Mouse (Mus musculus): ENCODE measurements around the gene Rras2. TPM values are rescaled to one million over a fixed set of nuclear protein-coding genes. Genes with fewer than 3 reads are reported as not detected.
A peak's percentile ranks its signal among the peaks of the same experiment; 100 is the strongest.

The Rras2 gene
- polyA plus RNA-seq, 1 experiment from 2014 or later = 13.7 TPM

DNA sequence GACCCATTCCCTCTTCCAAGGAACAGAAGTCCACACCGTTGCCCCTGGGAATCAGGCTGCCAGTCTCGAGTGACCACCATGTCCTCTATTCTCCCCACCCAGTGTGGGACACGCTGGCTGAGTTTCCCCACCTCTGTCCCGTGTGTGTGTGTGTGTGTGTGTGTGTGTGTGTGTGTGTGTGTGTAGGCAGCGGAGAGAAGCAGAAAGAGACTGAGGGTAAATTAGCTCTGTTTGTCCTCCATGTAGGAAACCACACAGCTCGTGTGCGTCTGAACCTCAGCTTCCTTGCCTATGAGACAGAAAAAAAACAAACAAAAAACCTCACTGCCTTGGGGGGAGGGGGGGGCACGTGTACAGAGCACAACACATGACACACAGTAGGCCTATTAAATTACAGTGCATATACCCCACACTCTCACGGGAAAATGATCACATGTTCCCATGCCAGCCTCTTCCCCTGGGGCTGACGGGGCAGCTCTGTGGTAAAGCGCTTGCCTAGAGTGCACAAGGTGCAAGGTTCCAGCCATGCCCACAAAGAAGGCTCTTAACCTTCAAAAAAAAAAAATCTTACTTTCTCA is 48.5 kb downstream of the Rras2 start:
- Histone ChIP-seq H3K9me3 (replicated peaks) (no peaks in the 10 kb centered on the region), H3K4me1 (peaks cover 33% of the 10 kb centered on the region), H3K4me2 (no peak overlapping the region), H3K4me3 (no peak overlapping the region), H3K9ac (no peak overlapping the region), H3K36me3 (no peaks in the 10 kb centered on the region), H3K27ac (no peak overlapping the region), H3K27me3 (replicated peaks) (no peaks in the 10 kb centered on the region)
- no peak for ATAC-seq
- 68% methylated on average over 9 of the region's 11 CpGs for WGBS (ENCODE audit: insufficient replicate concordance)

DNA sequence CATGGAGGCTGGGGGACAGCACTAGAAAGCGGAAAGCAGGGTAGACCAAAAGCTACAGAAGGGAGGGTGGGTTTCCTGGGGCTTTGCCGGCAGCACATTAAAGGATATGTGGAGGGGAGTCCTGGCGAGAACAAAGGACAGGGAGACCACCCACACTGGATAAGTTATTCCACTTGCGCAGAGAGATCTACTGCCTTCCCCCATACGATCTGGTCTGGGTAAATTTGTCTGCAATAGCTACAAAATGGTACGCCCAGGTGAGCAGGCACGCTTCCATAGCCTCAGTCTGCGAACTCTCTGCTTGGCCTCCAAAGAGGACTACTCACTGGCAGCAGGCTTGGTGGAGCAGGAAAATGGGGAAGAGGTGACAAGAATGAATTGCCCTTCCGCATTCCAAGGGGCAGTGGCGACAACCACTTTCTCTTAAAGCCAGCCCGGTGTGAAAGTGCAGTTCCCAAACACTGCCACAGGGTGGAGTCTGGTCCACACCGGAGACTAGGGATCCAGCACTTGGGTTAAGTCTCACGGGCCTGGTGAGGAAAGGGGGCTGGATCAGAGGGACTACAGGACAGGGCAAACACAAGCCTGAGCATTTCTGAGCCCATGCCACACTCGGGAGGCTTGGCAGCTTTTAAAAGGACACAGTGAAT is 50.9 kb downstream of the Rras2 start:
- Histone ChIP-seq H3K9me3 (replicated peaks) (no peaks in the 10 kb centered on the region), H3K36me3 (no peaks in the 10 kb centered on the region), H3K27me3 (replicated peaks) (no peaks in the 10 kb centered on the region), H3K4me3 (peak overlapping the region; percentile 43), H3K27ac (no peak overlapping the region), H3K4me2 (peak overlapping the region; percentile 65), H3K9ac (peak overlapping the region; percentile 50; the same call in 1 of the 2 replicates), H3K4me1 (peaks cover 22% of the 10 kb centered on the region)
- ATAC-seq = peak; percentile 71
- 13% methylated on average over 14 of the region's 14 CpGs for WGBS (ENCODE audit: insufficient replicate concordance)

GRCm38 (mm10) chr7:114065407-114066185 is 52.0 kb downstream of the Rras2 start:
- no peaks in the 10 kb centered on the region for H3K9me3 ChIP-seq (replicated peaks)
- 45% methylated on average over 11 of the region's 11 CpGs for WGBS (ENCODE audit: insufficient replicate concordance)
- 0 out of 2 replicates have a peak overlapping the region, but pooled peaks have one; percentile 1 for H3K27ac ChIP-seq
- no peak overlapping the region for H3K4me3 ChIP-seq
- peaks cover 21% of the 10 kb centered on the region for H3K4me1 ChIP-seq
- no peaks in the 10 kb centered on the region for H3K36me3 ChIP-seq
- no peaks in the 10 kb centered on the region for H3K27me3 ChIP-seq (replicated peaks)
- H3K4me2 ChIP-seq = no peak overlapping the region
- H3K9ac ChIP-seq = no peak overlapping the region
- no peak for ATAC-seq

GRCm38 (mm10) chr7:114063966-114064365 is 53.6 kb downstream of the Rras2 start:
- H3K27me3 ChIP-seq (replicated peaks) = no peaks in the 10 kb centered on the region
- H3K4me2 ChIP-seq = no peak overlapping the region
- 80% methylated on average over 6 of the region's 6 CpGs for WGBS (ENCODE audit: insufficient replicate concordance)
- H3K27ac ChIP-seq = no peak overlapping the region
- no peak overlapping the region for H3K4me3 ChIP-seq
- ATAC-seq = no peak
- H3K36me3 ChIP-seq = no peaks in the 10 kb centered on the region
- no peak overlapping the region for H3K9ac ChIP-seq
- H3K9me3 ChIP-seq (replicated peaks) = no peaks in the 10 kb centered on the region
- H3K4me1 ChIP-seq = peaks cover 21% of the 10 kb centered on the region

GRCm38 (mm10) chr7:114063534-114063933 is 54.0 kb downstream of the Rras2 start:
- Histone ChIP-seq H3K4me1 (peaks cover 21% of the 10 kb centered on the region), H3K4me2 (no peak overlapping the region), H3K4me3 (no peak overlapping the region), H3K36me3 (no peaks in the 10 kb centered on the region), H3K27ac (no peak overlapping the region), H3K27me3 (replicated peaks) (no peaks in the 10 kb centered on the region), H3K9ac (no peak overlapping the region), H3K9me3 (replicated peaks) (no peaks in the 10 kb centered on the region)
- 63% methylated on average over 8 of the region's 8 CpGs for WGBS (ENCODE audit: insufficient replicate concordance)
- no peak for ATAC-seq

DNA sequence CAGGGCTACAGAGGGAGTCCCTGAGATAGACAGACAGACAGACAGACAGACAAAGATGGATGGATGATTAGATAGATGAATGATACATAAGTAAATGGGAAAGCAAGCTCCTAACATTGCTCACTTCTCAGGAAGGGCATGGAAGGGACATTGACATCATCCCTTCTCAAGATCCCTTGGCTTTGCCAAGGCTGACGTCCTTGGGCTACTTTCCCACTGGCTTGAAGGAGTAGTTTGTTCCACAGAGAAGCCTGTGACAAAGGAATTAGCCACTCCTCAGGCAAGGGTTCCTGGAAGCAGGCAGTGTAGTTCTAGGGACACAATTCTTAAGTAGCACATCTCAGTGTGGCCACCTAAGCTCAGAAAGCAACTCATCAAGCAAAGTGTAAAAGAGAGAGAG is 55.1 kb downstream of the Rras2 start:
- no peaks in the 10 kb centered on the region for H3K9me3 ChIP-seq (replicated peaks)
- peaks cover 5% of the 10 kb centered on the region; the same call in 1 of the 2 replicates for H3K36me3 ChIP-seq
- 59% methylated on average over 1 of the region's 1 CpGs for WGBS (ENCODE audit: insufficient replicate concordance)
- H3K27me3 ChIP-seq (replicated peaks) = no peaks in the 10 kb centered on the region
- no peak overlapping the region for H3K4me3 ChIP-seq
- H3K4me1 ChIP-seq = peaks cover 21% of the 10 kb centered on the region
- H3K27ac ChIP-seq = no peak overlapping the region
- no peak overlapping the region for H3K9ac ChIP-seq
- no peak for ATAC-seq
- H3K4me2 ChIP-seq = no peak overlapping the region

GRCm38 (mm10) chr7:114060445-114060844 is 57.1 kb downstream of the Rras2 start:
- Histone ChIP-seq H3K36me3 (peaks cover 5% of the 10 kb centered on the region; the same call in 1 of the 2 replicates), H3K9me3 (replicated peaks) (no peaks in the 10 kb centered on the region), H3K9ac (no peak overlapping the region), H3K4me2 (no peak overlapping the region), H3K27ac (no peak overlapping the region), H3K4me1 (peaks cover 8% of the 10 kb centered on the region), H3K4me3 (no peak overlapping the region), H3K27me3 (replicated peaks) (no peaks in the 10 kb centered on the region)
- WGBS (ENCODE audit: insufficient replicate concordance) = 82% methylated on average over 6 of the region's 6 CpGs
- no peak for ATAC-seq

- 84% methylated on average over 6 of the region's 6 CpGs for WGBS (ENCODE audit: insufficient replicate concordance)
- Histone ChIP-seq H3K27me3 (replicated peaks) (no peaks in the 10 kb centered on the region), H3K36me3 (peaks cover 5% of the 10 kb centered on the region; the same call in 1 of the 2 replicates), H3K4me2 (no peak overlapping the region), H3K27ac (no peak overlapping the region), H3K9ac (no peak overlapping the region), H3K4me1 (peaks cover 2% of the 10 kb centered on the region; the same call in 1 of the 2 replicates), H3K9me3 (replicated peaks) (no peaks in the 10 kb centered on the region), H3K4me3 (no peak overlapping the region)
- ATAC-seq = no peak
Observed at GRCm38 (mm10) chr7:114058927-114059441, 58.6 kb downstream of the Rras2 start.

DNA sequence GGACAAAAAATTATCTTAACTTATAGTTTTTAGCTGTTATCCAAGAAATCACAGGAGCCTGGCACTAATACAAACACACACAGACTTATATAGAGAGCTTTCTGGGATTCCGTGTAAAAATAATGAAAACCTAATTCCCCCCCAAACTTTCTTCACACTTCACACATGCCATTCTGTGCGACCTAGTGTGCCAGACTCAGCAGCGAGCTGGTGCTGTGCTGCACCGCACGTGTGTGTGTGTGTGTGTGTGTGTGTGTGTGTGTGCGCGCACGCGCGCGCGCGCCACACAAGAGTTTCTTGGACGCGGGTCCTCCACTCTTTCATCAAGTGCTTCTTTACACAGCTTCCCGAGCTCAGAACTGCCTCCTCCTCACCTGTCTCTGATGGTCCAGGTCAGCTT is 59.4 kb downstream of the Rras2 start:
- H3K4me1 ChIP-seq = no peaks in the 10 kb centered on the region; the same call in 1 of the 2 replicates
- H3K9ac ChIP-seq = no peak overlapping the region
- no peaks in the 10 kb centered on the region for H3K27me3 ChIP-seq (replicated peaks)
- no peaks in the 10 kb centered on the region for H3K9me3 ChIP-seq (replicated peaks)
- peaks cover 5% of the 10 kb centered on the region; the same call in 1 of the 2 replicates for H3K36me3 ChIP-seq
- ATAC-seq = no peak
- no peak overlapping the region for H3K4me2 ChIP-seq
- H3K27ac ChIP-seq = no peak overlapping the region
- no peak overlapping the region for H3K4me3 ChIP-seq
- WGBS (ENCODE audit: insufficient replicate concordance) = 89% methylated on average over 16 of the region's 16 CpGs

DNA sequence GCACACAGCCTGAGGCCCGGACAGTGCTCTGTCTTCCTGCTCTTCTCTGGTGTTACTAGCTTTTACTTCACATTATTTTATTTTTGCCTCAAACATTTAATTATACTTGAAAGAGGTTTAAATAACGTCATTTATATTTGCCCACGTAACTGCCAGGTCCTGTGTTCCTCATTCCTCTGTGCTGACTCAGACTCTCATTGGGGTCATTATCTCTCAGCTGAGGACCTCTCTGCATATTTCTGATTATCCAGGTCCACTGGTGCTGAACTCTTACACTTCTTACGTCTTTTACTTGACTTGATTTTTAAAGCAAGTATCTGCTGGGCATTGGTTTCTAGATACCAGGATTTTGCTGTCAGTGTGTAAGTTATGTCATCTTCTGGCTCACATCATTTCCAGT is 63.9 kb downstream of the Rras2 start:
- WGBS (ENCODE audit: insufficient replicate concordance) = 48% methylated on average over 4 of the region's 4 CpGs
- no peak overlapping the region for H3K27ac ChIP-seq

DNA sequence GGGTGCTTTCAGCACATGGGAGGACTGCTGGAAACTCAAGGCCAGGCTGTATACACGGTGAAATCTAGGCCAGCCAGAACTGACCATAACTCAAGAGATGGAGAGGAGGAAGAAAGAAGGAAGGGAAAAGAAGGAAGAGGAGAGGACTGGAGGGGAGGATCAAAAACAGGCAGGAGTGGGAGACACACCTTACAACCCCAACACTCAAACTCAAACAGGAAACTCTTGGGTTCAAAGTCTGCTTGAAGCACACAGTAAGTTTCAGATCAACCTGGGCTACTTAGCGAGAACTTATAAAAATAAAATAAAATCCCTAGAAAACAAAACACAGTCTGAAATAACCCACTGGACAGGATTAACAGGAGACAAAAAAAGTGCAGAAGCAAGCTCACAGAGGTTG is 71.8 kb downstream of the Rras2 start:
- Histone ChIP-seq H3K27ac (no peak overlapping the region), H3K4me2 (no peak overlapping the region), H3K27me3 (replicated peaks) (no peaks in the 10 kb centered on the region), H3K9ac (no peak overlapping the region), H3K4me3 (no peak overlapping the region), H3K4me1 (peaks cover 22% of the 10 kb centered on the region), H3K9me3 (replicated peaks) (no peaks in the 10 kb centered on the region), H3K36me3 (peaks cover 6% of the 10 kb centered on the region; the same call in 1 of the 2 replicates)
- no peak for ATAC-seq
- WGBS (ENCODE audit: insufficient replicate concordance) = 72% methylated on average over 2 of the region's 2 CpGs

More for the DNA sequence above, 63.9 kb downstream of the Rras2 start:
- Histone ChIP-seq H3K4me2 (no peak overlapping the region), H3K9me3 (replicated peaks) (no peaks in the 10 kb centered on the region), H3K27me3 (replicated peaks) (no peaks in the 10 kb centered on the region), H3K9ac (no peak overlapping the region), H3K36me3 (peaks cover 5% of the 10 kb centered on the region; the same call in 1 of the 2 replicates), H3K4me3 (no peak overlapping the region), H3K4me1 (peaks cover 5% of the 10 kb centered on the region; the same call in 1 of the 2 replicates)
- no peak for ATAC-seq
